Mouse (Mus musculus) liver, embryonic 14.5 days (tissue): ENCODE data around the gene Osbpl6.

Source experiments
- CTCF ChIP-seq: IDR thresholded peaks from 2 replicates; pipeline ENCODE4 v1.5.1; 2016; ENCODE audit warnings: antibody characterized with exemption, low read depth, control low read depth
- EP300 ChIP-seq: IDR thresholded peaks from 2 replicates; pipeline ENCODE4 v1.6.1; 2016; ENCODE audit warnings: antibody characterized with exemption, low read depth

GRCm38 (mm10) chr2:76412924-76413323 is 6.6 kb downstream of the Osbpl6 start:
- TF ChIP-seq CTCF (no peak), EP300 (no peak)
